Mouse (Mus musculus) midbrain, embryonic 16.5 days (tissue): ENCODE data around the gene Vps53. TPM values are rescaled to one million over a fixed set of nuclear protein-coding genes. Genes with fewer than 3 reads are reported as not detected.

ENCODE experiments used
- ATAC-seq: fragments of 200-750 bp; cut with Nextera tagmentation; 2 replicates; pipeline ENCODE4 v1.8.0; 2017; ENCODE audit warnings: moderate TSS enrichment
- H3K27ac ChIP-seq: fragments of 300-500 bp; sonication (generic); 2 replicates; pipeline ENCODE4 v1.5.1; 2014; ENCODE audit warnings: mild to moderate bottlenecking, low read length, mixed read lengths
- H3K27me3 ChIP-seq: fragments of 300-500 bp; sonication (generic); 2 replicates; pipeline ENCODE4 v1.6.1; 2014; ENCODE audit warnings: low read depth, low read length, mixed read lengths; ENCODE audit not compliant: control insufficient read depth, insufficient read depth
- H3K36me3 ChIP-seq: fragments of 300-500 bp; sonication (generic); 2 replicates; pipeline ENCODE4 v1.6.1; 2014; ENCODE audit warnings: mild to moderate bottlenecking, low read length, moderate library complexity, mixed read lengths; ENCODE audit not compliant: control insufficient read depth, insufficient read depth
- H3K4me1 ChIP-seq: fragments of 300-500 bp; sonication (generic); 2 replicates; pipeline ENCODE4 v1.6.1; 2014; ENCODE audit warnings: mild to moderate bottlenecking, low read length, mixed read lengths; ENCODE audit not compliant: control insufficient read depth, insufficient read depth
- H3K4me2 ChIP-seq: fragments of 300-500 bp; sonication (generic); 2 replicates; pipeline ENCODE4 v1.6.1; 2014; ENCODE audit warnings: mild to moderate bottlenecking, low read length, mixed read lengths
- H3K4me3 ChIP-seq: fragments of 300-500 bp; sonication (generic); 2 replicates; pipeline ENCODE4 v1.5.1; 2014; ENCODE audit warnings: low read depth, mild to moderate bottlenecking, low read length, moderate library complexity, mixed read lengths
- H3K9ac ChIP-seq: fragments of 300-500 bp; sonication (generic); 2 replicates; pipeline ENCODE4 v1.6.1; 2014; ENCODE audit warnings: low read depth, low read length, mixed read lengths
- H3K9me3 ChIP-seq: fragments of 300-500 bp; sonication (generic); replicated peaks from 2 replicates; pipeline ENCODE4 v1.6.1; 2014; ENCODE audit warnings: mild to moderate bottlenecking, low read length, mixed read lengths; ENCODE audit not compliant: control insufficient read depth, poor library complexity, severe bottlenecking
- WGBS: fragments of 180-500 bp; shearing (Covaris S2); extraction: QIAGEN DNeasy Blood & Tissue Kit; methylation state at CpG from one replicate; pipeline ENCODE4 v1.1.7; 2014; 5-methylcytosine and 5-hydroxymethylcytosine counted together
- polyA plus RNA-seq: library from polyadenylated mRNA; unstranded; fragments of >200 nt; fragmentation: Nextera tagmentation; extraction: Ambion mirVana; gene quantifications from 2 replicates; pipeline ENCODE4 v1.2.1, GENCODE M21; 2015

Gene Vps53
- polyA plus RNA-seq, 1 experiment from 2014 or later, result 70.9 TPM

DNA sequence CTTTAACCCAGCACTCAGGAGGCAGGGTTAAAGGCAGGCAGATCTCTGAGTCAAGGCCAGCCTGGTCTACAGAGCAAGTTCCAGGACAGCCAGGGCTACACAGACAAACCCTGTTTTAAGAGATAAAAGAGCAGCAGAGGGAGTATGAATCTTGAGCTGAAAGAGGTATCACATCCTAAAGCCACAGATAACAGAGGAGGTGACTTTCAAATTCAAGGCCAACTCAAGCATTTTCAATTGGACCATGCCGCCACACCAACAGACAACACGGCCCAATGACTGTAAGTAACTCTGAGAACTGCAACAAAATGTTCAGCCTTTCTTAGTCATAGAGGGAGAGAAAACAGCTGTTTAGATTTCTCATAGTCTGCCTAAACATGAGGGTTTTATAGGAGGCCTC is 25.2 kb downstream of the Vps53 start:
- H3K4me3 ChIP-seq, result no peak overlapping the region
- 93% methylated on average over 2 of the region's 2 CpGs for WGBS

DNA sequence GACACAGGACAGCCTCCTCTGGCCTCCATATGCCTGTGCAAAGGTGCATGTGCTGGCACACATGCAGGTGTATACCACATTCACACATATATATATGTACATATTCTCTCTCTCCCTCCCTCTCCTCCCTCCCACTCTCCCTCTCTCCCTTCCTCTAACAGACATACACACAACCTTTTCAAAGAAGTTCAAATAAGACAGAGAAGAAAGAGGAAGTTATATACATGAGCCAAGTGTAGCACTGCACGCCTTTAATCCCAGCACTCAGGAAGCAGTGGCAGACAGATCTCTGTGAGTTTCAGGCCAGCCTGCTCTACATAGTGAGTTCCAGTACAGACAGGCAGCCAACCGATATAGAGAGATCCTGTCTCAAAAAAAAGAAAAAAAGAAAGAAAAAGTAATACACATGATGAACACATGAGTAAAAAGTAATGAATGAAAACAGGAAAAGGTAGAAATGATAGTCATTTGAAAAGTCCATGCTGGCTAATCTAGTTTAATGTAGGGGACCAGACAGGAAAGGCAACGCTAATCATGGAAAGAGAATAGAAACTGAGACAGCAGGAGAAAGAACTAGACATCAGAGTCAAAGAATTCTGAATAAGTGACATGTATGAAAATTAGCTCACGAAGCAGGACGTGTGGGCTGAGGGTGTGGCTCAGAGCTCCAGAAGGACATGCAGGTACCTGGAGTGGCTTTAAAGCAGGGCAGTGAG is 26.1 kb downstream of the Vps53 start:
- Histone ChIP-seq H3K4me1 (peaks cover 10% of the 10 kb centered on the region), H3K36me3 (peaks cover 17% of the 10 kb centered on the region), H3K9ac (no peak overlapping the region), H3K27ac (no peak overlapping the region), H3K4me3 (no peak overlapping the region), H3K4me2 (no peak overlapping the region), H3K9me3 (no peaks in the 10 kb centered on the region), H3K27me3 (no peaks in the 10 kb centered on the region)
- WGBS, result 91% methylated on average over 5 of the region's 5 CpGs
- no peak for ATAC-seq

More for the DNA sequence above, 25.2 kb downstream of the Vps53 start:
- Histone ChIP-seq H3K27ac (no peak overlapping the region), H3K4me2 (no peak overlapping the region), H3K4me1 (peaks cover 2% of the 10 kb centered on the region; the same call in 1 of the 2 replicates), H3K9ac (no peak overlapping the region), H3K36me3 (peaks cover 17% of the 10 kb centered on the region), H3K27me3 (no peaks in the 10 kb centered on the region), H3K9me3 (no peaks in the 10 kb centered on the region)
- ATAC-seq, result no peak

DNA sequence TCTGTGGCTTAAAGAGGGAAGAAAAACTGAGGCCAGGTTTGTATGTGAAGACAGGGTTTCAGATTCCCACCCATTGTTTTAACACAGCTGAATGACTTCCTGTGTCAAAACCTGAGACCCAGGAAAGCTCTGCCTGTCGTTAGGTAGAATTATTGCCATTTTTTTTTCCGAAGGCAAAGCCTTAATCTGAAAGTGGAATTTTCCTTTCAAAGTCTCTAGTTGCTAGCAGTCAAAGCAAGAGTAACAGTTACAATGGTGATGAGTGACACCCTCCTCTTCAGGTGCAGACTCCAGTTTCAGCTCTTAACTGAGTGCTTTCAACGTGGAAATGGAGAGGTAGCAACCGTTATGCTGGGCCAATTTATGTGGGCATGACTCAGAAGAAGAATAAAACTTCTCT is 28.5 kb downstream of the Vps53 start:
- Histone ChIP-seq H3K27ac (no peak overlapping the region), H3K4me2 (no peak overlapping the region), H3K27me3 (no peaks in the 10 kb centered on the region), H3K9me3 (no peaks in the 10 kb centered on the region), H3K4me1 (peaks cover 20% of the 10 kb centered on the region), H3K36me3 (peaks cover 15% of the 10 kb centered on the region), H3K9ac (no peak overlapping the region), H3K4me3 (no peak overlapping the region)
- WGBS, result 80% methylated on average over 4 of the region's 4 CpGs
- ATAC-seq, result no peak

DNA sequence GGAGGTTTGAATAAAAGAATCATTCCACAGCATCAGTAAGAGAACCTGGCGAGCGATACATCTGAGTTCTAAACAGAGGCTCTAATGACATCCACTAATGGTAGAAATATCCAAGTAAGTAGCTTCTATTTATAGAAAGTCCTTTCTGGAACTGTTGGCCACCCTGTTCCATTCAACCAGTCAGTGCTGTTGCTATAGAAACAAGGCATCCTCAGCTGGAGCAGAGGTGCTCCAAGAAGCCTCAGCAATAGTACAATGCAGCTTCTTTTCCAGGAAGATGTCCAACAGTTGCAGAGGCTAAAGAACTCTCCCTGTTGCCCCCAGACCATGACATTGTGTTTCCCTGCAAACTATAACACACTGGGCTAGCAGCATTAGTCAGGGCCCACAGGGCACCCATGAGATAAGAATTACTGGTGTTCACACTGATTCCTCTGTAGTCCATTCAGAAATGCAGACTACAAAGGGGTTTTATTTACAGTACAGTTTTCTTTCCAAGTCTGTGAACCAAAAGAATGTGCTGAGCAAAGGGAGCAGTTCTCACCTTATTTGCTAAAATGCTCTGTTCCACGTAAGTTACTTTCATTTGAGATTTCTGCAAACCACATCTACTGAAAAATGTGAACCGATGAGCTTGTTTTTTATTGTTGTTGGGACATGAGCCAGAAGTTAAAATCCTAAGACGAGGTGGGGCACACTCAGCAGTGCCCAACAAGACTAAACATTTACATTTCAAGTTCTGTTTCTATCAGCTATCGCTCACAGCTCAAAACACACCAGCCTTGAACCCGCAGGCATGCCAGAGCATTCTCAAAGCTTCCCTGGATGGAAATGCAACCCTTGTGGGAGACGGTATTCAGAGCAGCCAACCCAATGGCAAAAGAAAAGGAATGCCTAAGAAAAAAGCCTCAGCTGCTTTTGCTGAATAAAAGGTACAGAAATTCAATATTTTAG is 31.1 kb downstream of the Vps53 start:
- peak overlapping the region; percentile 71 for H3K27ac ChIP-seq
- 62% methylated on average over 8 of the region's 8 CpGs for WGBS

DNA sequence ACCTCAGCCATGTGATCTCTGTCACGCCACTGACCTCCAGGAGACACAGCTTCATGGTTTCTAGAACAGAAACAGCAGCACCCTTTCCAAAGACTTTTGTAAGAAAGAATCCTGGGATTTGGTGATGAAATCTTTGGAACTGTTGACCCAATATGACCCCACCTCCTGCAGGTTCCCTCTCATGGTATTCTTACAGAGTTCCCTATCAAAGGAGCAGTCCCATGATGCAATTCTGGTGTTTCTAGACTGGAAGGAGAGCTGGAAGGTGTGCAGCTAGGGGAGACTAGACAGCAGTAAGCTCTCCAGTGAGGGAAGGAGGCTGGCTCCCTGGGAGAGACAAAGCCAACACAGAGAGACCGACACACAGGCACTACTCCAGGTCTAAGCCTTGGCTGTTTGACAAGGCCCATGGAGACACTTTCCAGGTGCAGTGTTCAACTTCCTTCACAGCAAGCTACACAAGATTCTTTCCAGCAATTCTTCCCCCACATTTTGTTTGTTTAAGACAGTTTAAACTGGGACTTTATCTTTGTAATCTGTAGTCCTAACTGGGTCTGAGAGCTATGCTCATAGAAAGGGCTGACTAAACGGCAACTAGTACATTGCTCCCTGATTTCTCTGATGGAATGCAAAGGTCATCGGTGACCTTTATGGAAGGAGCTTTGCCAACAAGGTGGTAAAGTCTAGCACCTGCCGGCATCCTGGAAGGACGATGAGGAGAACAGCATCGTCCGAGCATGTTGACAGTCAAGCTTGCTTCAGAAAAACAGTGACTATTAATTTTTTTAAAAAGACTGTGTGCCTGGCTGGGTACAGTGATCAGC is 33.0 kb downstream of the Vps53 start:
- no peaks in the 10 kb centered on the region for H3K9me3 ChIP-seq
- no peaks in the 10 kb centered on the region; the same call in 1 of the 2 replicates for H3K36me3 ChIP-seq
- no peak overlapping the region for H3K27ac ChIP-seq
- H3K4me3 ChIP-seq, result no peak overlapping the region
- no peak for ATAC-seq
- peaks cover 20% of the 10 kb centered on the region for H3K4me1 ChIP-seq
- H3K27me3 ChIP-seq, result no peaks in the 10 kb centered on the region
- H3K9ac ChIP-seq, result no peak overlapping the region
- WGBS, result 87% methylated on average over 8 of the region's 8 CpGs
- H3K4me2 ChIP-seq, result no peak overlapping the region

More for the DNA sequence above, 31.1 kb downstream of the Vps53 start:
- Histone ChIP-seq H3K4me1 (peaks cover 20% of the 10 kb centered on the region), H3K36me3 (peaks cover 5% of the 10 kb centered on the region; the same call in 1 of the 2 replicates), H3K9ac (no peak overlapping the region), H3K4me3 (no peak overlapping the region), H3K27me3 (no peaks in the 10 kb centered on the region), H3K4me2 (no peak overlapping the region), H3K9me3 (no peaks in the 10 kb centered on the region)
- ATAC-seq, result peak; percentile 64; the same call in 1 of the 2 replicates

DNA sequence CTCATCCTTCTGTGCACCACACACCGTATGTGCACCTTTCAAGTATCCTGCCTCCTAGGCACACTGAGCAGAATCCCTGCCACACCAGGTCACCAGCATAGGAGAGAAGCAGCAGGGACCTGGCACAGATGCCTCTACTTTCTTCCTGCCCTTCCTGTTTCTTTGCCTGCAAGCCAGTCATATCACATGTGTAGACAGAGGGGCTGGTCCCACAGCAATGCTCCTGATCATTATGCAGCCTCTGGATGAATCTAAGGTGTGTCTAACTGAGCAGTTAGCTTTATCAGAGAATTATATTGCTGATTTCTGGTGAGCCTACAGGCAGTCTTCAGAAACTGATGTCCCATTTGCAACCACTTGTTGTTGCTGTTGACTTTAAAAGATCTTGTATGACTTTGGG is 34.3 kb downstream of the Vps53 start:
- H3K36me3 ChIP-seq, result no peaks in the 10 kb centered on the region; the same call in 1 of the 2 replicates
- H3K4me2 ChIP-seq, result no peak overlapping the region
- H3K9me3 ChIP-seq, result no peaks in the 10 kb centered on the region
- H3K4me1 ChIP-seq, result peaks cover 20% of the 10 kb centered on the region
- H3K9ac ChIP-seq, result no peak overlapping the region
- no peak overlapping the region for H3K4me3 ChIP-seq
- no peak for ATAC-seq
- 92% methylated on average over 1 of the region's 1 CpGs for WGBS
- H3K27me3 ChIP-seq, result no peaks in the 10 kb centered on the region
- H3K27ac ChIP-seq, result no peak overlapping the region

DNA sequence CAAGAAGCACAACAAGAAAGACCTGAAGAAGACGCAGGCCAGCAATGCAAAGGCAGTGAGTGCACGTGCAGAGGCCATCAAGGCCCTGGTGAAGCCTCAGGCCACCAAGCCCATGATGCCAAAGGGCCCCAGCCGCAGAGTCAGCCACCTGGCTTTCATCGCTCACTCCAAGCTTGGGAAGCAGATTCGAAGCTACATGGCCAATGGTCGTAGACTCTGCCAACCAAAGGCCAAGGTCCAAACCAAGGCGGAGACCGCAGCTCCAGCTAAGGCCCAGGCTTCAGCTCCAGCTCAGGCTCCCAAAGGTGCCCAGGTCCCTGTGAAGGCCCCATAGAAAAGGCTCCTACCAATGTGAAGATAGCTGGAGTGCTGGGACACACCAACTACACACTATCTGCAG is 35.1 kb downstream of the Vps53 start:
- 97% methylated on average over 8 of the region's 8 CpGs for WGBS
- ATAC-seq, result no peak

DNA sequence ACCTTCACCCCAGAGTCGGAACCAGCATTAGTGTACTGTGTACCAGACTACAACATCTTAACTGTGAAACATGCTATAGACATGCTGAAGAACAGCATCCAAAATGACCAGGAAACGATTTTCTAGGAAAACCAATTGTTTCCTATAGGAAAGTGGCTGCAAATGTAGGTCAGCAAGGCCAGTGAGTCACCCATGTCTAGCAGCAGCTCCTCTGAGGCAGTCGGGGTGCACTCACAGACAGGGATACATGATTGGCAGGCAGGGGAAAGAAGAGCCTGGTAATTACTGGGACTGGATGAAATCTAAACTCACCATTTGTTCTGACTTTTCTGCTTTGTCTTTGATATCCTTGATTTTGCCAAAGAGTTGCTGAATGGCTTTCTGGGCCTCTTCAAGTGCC is 41.5 kb downstream of the Vps53 start:
- Histone ChIP-seq H3K27ac (no peak overlapping the region), H3K36me3 (peaks cover 21% of the 10 kb centered on the region), H3K9me3 (no peaks in the 10 kb centered on the region), H3K4me1 (no peaks in the 10 kb centered on the region), H3K27me3 (no peaks in the 10 kb centered on the region), H3K4me3 (no peak overlapping the region), H3K9ac (no peak overlapping the region), H3K4me2 (no peak overlapping the region)
- no peak for ATAC-seq
- 83% methylated on average over 3 of the region's 3 CpGs for WGBS

More for the DNA sequence above, 35.1 kb downstream of the Vps53 start:
- Histone ChIP-seq H3K27ac (no peak overlapping the region), H3K27me3 (no peaks in the 10 kb centered on the region), H3K9ac (no peak overlapping the region), H3K36me3 (no peaks in the 10 kb centered on the region; the same call in 1 of the 2 replicates), H3K9me3 (no peaks in the 10 kb centered on the region), H3K4me2 (no peak overlapping the region), H3K4me1 (peaks cover 20% of the 10 kb centered on the region), H3K4me3 (no peak overlapping the region)
